Mouse (Mus musculus) naive thymus-derived CD4-positive, alpha-beta T cell, adult 2 months (primary cell): ENCODE data around the gene Slc5a12.

Source experiments
- DNase-seq: peaks from one replicate; pipeline ENCODE4 v3.0.0-alpha.2; 2011; ENCODE audit warnings: low read depth

The Slc5a12 gene

DNA sequence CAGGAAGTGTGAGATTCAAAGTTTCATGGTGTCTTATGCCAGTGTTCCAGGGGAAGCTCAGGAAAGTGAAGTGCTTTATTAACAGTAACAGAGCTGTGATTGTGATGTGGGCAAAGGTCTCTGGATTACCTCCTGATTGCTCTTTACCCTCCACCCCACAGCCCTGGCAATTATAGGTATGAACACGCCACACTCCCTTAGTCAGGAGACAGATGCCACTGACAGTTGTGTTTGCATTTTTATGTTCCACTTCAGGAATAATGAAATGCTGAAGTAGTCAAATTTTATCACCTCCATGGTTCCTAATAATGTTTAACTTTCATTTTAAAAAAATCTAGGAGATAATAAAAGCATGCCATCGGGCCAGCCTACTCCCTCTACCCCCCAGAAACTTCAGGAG is at the start of gene Slc5a12:
Slc5a12 (plus strand) TSS at position 367 of the 400 bp plus-strand sequence.
- DNase-seq, result no peak

DNA sequence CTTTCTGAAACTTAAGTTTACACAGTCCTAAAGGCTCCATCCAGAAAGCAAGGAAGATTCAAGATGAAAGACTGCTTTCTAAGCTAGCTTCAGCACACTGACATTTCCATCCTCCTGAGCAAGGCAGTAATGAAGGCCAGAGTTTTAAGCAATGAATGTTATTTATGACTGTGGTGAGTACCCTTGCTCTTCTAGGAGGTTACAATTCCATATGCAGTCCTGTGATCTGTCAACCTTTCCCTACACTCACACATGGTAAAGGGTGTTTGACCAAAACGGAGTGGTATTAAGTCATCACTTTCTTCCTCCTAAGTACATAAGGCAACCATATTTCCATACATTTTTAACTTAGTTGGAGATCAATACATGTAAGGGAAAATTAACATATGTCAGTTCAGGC is 41.0 kb upstream of the Slc5a12 start:
- DNase-seq, result no peak

DNA sequence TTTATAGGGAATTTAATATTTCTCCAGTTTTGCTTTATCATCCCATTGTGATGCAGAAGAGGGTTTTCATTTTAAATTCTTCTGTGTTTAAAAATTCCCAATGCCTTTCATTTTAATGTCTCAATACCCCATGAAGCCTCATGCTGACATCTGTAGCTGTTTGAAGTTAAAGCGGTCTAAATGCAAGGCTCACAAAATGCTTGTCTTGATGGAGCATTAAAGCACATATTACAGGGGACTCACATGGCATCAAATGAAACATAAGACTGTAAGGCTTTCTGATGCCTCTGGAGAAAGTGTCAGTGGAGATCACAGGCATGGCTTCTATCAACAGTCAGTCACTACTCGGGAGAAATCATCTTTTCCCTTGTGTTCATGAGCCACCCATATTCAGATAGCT is 34.5 kb upstream of the Slc5a12 start:
- no peak for DNase-seq

- no peak for DNase-seq
Observed at GRCm38 (mm10) chr2:110564673-110565627, 32.1 kb upstream of the Slc5a12 start.

GRCm38 (mm10) chr2:110586692-110587091 is 10.4 kb upstream of the Slc5a12 start:
- no peak for DNase-seq

DNA sequence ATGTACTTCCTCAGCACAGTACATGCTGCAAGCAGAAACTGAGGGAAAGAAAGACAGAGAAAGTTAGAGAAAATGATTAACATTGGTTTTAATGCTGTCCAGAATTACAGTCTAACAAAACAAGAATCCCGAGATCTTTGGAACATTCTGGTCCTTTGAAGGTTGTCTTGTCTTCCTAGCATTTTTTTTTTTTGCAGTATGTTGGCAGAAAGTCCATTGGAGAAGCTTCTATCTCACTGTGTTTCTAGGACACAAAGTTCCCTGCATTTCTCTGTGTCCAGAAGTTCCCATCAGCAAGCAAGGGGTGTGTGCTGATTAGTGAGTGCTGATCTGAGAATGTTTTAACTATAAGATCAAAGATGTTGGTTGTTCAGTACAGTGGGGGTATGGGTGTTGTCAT is 7.1 kb upstream of the Slc5a12 start:
- DNase-seq, result no peak

- DNase-seq, result no peak
Observed at GRCm38 (mm10) chr2:110592276-110592675, 4.8 kb upstream of the Slc5a12 start.

DNA sequence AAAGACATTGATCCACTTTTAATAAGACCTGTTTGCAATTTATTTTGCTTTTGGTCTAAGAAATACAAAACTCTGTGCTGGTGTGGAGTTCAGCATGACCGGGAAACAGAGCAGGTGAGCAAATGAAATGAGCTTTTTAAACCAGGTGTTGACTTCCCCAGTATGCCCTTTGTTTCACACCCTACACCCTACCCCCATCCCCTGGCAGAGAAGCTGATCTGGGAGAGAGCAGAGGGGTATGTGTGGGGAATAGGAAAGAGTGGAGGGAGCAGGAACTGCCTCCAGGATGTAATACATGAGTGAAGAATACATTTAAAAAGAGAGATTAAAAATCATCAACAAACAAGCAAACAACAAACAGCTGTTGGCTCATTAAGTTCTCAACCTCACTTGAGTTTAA is 47.3 kb downstream of the Slc5a12 start:
- no peak for DNase-seq

DNA sequence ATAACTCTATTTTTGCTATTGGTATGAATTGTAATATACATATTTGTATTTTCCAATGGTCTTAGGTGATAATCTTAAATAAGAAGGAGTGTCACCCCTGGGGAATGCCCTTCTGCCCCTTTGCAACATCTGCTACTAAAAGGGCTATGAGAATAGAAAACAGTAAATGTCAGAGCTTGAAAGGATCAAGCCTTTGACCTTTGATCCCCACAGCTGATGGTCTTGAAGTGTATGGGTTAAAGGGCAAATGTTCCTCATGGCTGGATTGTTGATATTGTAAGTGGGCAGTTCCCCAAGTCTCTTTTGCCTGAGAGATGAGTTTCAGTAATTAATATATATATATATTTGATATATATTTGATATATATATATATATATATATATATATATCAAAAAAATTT is 47.7 kb downstream of the Slc5a12 start:
- DNase-seq, result no peak

DNA sequence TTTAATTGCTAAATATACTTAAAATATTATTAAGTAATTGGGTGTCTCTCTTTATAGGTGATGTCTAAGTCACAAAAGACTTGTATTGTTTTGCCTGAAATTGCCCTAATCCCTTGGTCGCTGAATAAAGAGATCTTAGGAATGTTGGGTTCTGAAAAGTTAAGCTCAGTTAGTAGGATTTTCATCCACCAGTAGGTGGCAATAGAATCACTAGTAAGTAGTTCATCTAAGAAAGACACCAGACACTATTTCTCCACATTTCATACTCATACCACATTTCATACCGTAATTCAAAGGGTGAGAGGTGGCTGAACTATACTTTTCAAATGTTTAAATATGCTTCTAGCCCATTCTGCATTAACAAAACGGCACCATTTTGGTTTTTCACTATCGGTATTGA is 66.2 kb downstream of the Slc5a12 start:
- DNase-seq, result no peak

- DNase-seq, result no peak
Observed at GRCm38 (mm10) chr2:110671071-110671624, 74.0 kb downstream of the Slc5a12 start.
